Mouse (Mus musculus): ENCODE data around the gene Cep170b.

- TF ChIP-seq POLR2A (IDR thresholded peaks at IDR 0.05; ENCODE audit: borderline replicate concordance, insufficient read depth, low read length) (no peak), CTCF (IDR thresholded peaks at IDR 0.05; ENCODE audit: borderline replicate concordance, insufficient read depth, low read depth, low read length) (no peak)
These were observed 74.1 kb downstream of the Cep170b start for GRCm38 (mm10) chr12:112794356-112794816.

Measured in cerebellum, adult 2 months (tissue).